Mouse (Mus musculus): ENCODE results near the gene Ifnl2.

DNA sequence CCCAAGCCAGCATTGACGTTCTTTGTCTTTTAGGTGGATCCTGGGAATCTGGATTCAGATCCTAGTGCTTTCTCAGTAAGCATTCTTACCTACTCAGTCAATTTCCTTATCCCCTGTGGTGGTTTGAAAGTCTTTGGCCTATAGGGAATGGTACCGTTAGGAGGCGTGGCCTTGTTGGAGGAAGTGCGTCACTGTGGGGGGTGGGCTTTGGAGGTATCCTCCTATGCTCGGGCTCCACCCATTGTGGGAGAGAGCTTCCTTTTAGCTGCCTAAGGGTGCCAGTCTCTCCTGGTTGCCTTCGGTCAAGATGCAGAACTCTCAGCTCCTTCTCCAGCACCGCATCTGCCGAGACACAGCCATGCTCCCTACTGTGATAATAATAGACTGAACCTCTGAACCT, 17.9 kb downstream of the Ifnl2 start:
- TF ChIP-seq POLR2A (IDR thresholded peaks at IDR 0.05; ENCODE audit: low read depth, low read length), result no peak
- TF ChIP-seq CTCF (IDR thresholded peaks at IDR 0.05; ENCODE audit: extremely low read depth, insufficient read length, insufficient replicate concordance, low read depth, low read length), result no peak
